Mouse (Mus musculus) myocyte (in vitro differentiated cells): Measurements from ENCODE around the gene Snx30.

Experiments used
- E2F4 ChIP-seq: IDR thresholded peaks from one replicate; pipeline ENCODE4 v1.6.1; 2011; ENCODE audit warnings: mild to moderate bottlenecking, control low read depth, moderate library complexity; ENCODE audit not compliant: insufficient read depth
- MAX ChIP-seq: IDR thresholded peaks from one replicate; pipeline ENCODE4 v1.6.1; 2011; ENCODE audit warnings: low read depth, mild to moderate bottlenecking, control low read depth
- MYOG ChIP-seq, 3 experiments: IDR thresholded peaks; one replicate each; pipeline ENCODE4 v1.6.1; 2011; ENCODE audit warnings: control low read depth in 2 of 3, low read depth in 2 of 3, mild to moderate bottlenecking in 2 of 3; ENCODE audit not compliant: insufficient read length in 2 of 3, control insufficient read depth in 1 of 3, insufficient read depth in 1 of 3
- POLR2A ChIP-seq: IDR thresholded peaks from one replicate; pipeline ENCODE4 v1.6.1; 2011; ENCODE audit warnings: low read depth, mild to moderate bottlenecking, control low read depth, moderate library complexity; ENCODE audit not compliant: insufficient read length
- POLR2AphosphoS2 ChIP-seq: IDR thresholded peaks from one replicate; pipeline ENCODE4 v1.6.1; 2011; ENCODE audit warnings: low read depth, control low read depth; ENCODE audit not compliant: insufficient read length
- REST ChIP-seq: IDR thresholded peaks from one replicate; pipeline ENCODE4 v1.6.1; 2011; ENCODE audit warnings: mild to moderate bottlenecking, control low read depth, moderate library complexity; ENCODE audit not compliant: insufficient read depth, insufficient read length
- SRF ChIP-seq: IDR thresholded peaks from one replicate; pipeline ENCODE4 v1.6.1; 2011; ENCODE audit warnings: low read depth; ENCODE audit not compliant: control insufficient read depth, insufficient read length
- TCF12 ChIP-seq: IDR thresholded peaks from one replicate; pipeline ENCODE4 v1.6.1; 2011; ENCODE audit warnings: mild to moderate bottlenecking, control low read depth; ENCODE audit not compliant: poor library complexity, insufficient read depth, severe bottlenecking
- USF1 ChIP-seq: IDR thresholded peaks from one replicate; pipeline ENCODE4 v1.6.1; 2011; ENCODE audit warnings: low read depth, mild to moderate bottlenecking, control low read depth, moderate library complexity

DNA sequence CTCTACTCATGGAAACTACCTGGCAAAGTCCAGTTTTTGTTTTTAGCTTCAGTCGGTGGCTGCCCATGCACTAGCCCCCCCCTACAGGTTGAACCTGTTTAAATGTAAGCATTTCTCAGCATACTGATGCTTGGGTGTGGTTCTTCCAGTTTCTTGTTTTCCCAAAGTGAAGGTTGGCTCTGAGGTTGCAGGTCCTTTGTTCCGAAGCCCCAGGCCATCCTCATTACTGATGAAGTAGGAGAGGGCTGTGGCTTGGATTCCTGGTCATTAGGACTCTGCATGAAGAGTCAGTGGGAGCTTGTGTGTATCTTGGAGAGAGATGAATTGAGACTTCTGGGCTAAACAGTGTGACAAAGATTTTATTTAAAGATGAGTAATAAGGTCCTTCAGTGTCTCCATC lies 75.6 kb downstream of the Snx30 start:
- no peak for TF ChIP-seq POLR2AphosphoS2
- no peak for TF ChIP-seq MYOG (IDR thresholded peaks at IDR 0.05; ENCODE audit: control insufficient read depth in 1 of 3, insufficient read depth in 1 of 3, insufficient read length in 2 of 3, low read depth in 2 of 3)
- TF ChIP-seq POLR2A = no peak
- no peak for TF ChIP-seq REST
- no peak for TF ChIP-seq SRF
- no peak for TF ChIP-seq E2F4
- TF ChIP-seq TCF12 = no peak
- no peak for TF ChIP-seq MAX
- TF ChIP-seq USF1 = no peak
